Comparison of ENCODE assay signal across 8 mouse cellular contexts in the genomic region with DNA sequence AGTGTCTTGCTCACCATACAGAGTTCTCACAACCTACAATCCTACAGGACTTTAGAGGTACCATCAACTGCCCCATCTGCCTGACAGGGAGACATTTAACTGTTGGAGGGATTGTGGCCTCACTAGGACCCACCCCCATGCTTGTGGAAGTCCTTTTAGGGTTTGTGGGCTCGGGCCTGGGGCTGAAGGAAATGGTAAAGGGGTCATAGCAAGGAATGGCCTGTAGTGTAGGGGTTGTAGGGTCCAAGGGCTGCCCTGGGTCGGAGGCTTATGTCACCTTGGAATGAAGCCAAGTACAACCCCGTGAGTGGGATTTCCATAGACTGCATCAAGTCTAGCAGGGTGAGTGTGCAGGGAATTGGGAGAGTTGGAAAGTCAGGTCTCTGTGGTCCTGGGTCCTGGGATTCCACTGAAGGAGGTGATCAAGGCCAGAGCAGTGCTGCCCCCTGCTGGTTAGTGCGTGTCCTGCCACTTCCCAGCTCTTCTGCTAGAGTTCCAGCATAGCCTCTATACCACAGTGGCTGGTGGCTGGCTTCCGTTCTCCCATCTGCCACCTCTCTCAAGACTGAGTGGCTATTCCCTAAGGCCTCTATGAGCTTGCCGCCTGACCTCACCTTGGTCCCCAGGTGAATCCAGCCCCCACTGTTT. TPM values are rescaled to one million over a fixed set of nuclear protein-coding genes. Genes with fewer than 3 reads are reported as not detected.
DNase-seq lines count a peak whose midpoint lies in the region; ATAC-seq and TF ChIP-seq lines count a peak whose summit lies in the region.

No protein-coding gene starts in this region.

- WGBS in kidney, adult 2 months: 53% methylated on average over 6 of the region's 6 CpGs
- WGBS in spleen, adult 2 months: 64% methylated on average over 6 of the region's 6 CpGs

- DNase-seq in CD4-positive, CD25-positive, alpha-beta regulatory T cell, adult 2 months (ENCODE audit: low read depth, low spot score): peak; percentile 56
- peak; percentile 61 for DNase-seq in ovary, postnatal 14 days (ENCODE audit: low spot score)
- no peak for DNase-seq in ovary, postnatal 10 days (ENCODE audit: low spot score)
- peak; percentile 74 for DNase-seq in embryo, embryonic 9.5 days (ENCODE audit: extremely low spot score)
- peak; percentile 65 for DNase-seq in kidney, adult 2 months
- DNase-seq in lung, adult 18-20 months: peak; percentile 55 to 68
- DNase-seq in spleen, adult 2 months (ENCODE audit: low read depth in 1 of 2, low spot score in 2 of 2): peak in 1 of 2 experiments; percentile 72

- no peak overlapping the region for H3K4me3 ChIP-seq in kidney, adult 2 months (ENCODE audit: insufficient read depth, low read depth, low read length)
- H3K4me3 ChIP-seq in spleen, adult 2 months (ENCODE audit: extremely low read depth, insufficient read depth, insufficient read length): no peak overlapping the region

- H3K4me1 ChIP-seq in kidney, adult 2 months (ENCODE audit: control insufficient read depth, insufficient read depth, low read length): peaks cover 10% of the 10 kb centered on the region; the same call in 1 of the 2 replicates
- peaks cover 5% of the 10 kb centered on the region for H3K4me1 ChIP-seq in spleen, adult 2 months (ENCODE audit: control insufficient read depth, insufficient read depth, insufficient read length)

- peak; percentile 92 for TF ChIP-seq CTCF in kidney, adult 2 months (conservative IDR thresholded peaks at IDR 0.05; ENCODE audit: insufficient read depth, insufficient read length, low read depth, low read length)
- TF ChIP-seq CTCF in spleen, adult 2 months (IDR thresholded peaks at IDR 0.05; ENCODE audit: extremely low read depth, insufficient read depth, insufficient read length, insufficient replicate concordance): peak; percentile 92

- H3K27me3 ChIP-seq in kidney, adult 2 months (replicated peaks; ENCODE audit: control insufficient read depth, insufficient read depth, low read length): no peaks in the 10 kb centered on the region
- no peaks in the 10 kb centered on the region for H3K27me3 ChIP-seq in spleen, adult 2 months (ENCODE audit: control insufficient read depth, insufficient read depth, low read length)

- ATAC-seq in CD4-positive, CD25-positive, alpha-beta regulatory T cell, adult 4 months: no peak

- H3K36me3 ChIP-seq in kidney, adult 2 months (ENCODE audit: control insufficient read depth, insufficient read depth, low read length): no peaks in the 10 kb centered on the region
- peaks cover 23% of the 10 kb centered on the region for H3K36me3 ChIP-seq in spleen, adult 2 months (ENCODE audit: control insufficient read depth, insufficient read depth, low read length)

- H3K27ac ChIP-seq in kidney, adult 2 months (ENCODE audit: insufficient read depth, low read depth, low read length): no peak overlapping the region
- H3K27ac ChIP-seq in spleen, adult 2 months (ENCODE audit: insufficient read depth, low read length): no peak overlapping the region

- no peak for TF ChIP-seq POLR2A in kidney, adult 2 months (IDR thresholded peaks at IDR 0.05; ENCODE audit: low read depth, low read length)
- TF ChIP-seq POLR2A in spleen, adult 2 months (IDR thresholded peaks at IDR 0.05; ENCODE audit: low read depth, low read length): no peak

RNA-seq across cellular contexts. Expression of a gene that starts 19.6 kb away (rescaled TPM):
- not detected for polyA plus RNA-seq in CD4-positive, CD25-positive, alpha-beta regulatory T cell, adult 4 months (2017; shearing (Covaris generic))
- 4.7 and 5.3 TPM in 2 replicates for polyA plus RNA-seq in kidney, adult 2 months (2012; rRNA removed)
- polyA plus RNA-seq in spleen, adult 2 months (2012; rRNA removed): 0.72 and 1.00 TPM in 2 replicates

RNA-seq across cellular contexts. Expression of a gene that starts 30.9 kb away (rescaled TPM):
- under 1 TPM in 1 of 2 experiments, not detected in 1; 0.56 TPM for polyA plus RNA-seq in CD4-positive, CD25-positive, alpha-beta regulatory T cell, adult 4 months (2017; shearing (Covaris generic))
- 63.6 and 68.4 TPM in 2 replicates for polyA plus RNA-seq in kidney, adult 2 months (2012; rRNA removed)
- 54.6 and 77.8 TPM in 2 replicates for polyA plus RNA-seq in spleen, adult 2 months (2012; rRNA removed)

Comparison
In these comparisons a context has a peak if more than half of its experiments do, and no peak if none do; other contexts are left out.
1. RNA of a gene that starts 30.9 kb away (polyA plus RNA-seq): 63.6 to 68.4 TPM in kidney, adult 2 months and 54.6 to 77.8 TPM in spleen, adult 2 months; 0.56 TPM in CD4-positive, CD25-positive, alpha-beta regulatory T cell, adult 4 months; every median in the first group is over 10 times any median in the second.